9 mouse cellular contexts compared by ENCODE assay signal in genomic region chr12:29894669-29895068, GRCm38 (mm10). TPM values are rescaled to one million over a fixed set of nuclear protein-coding genes. Genes with fewer than 3 reads are reported as not detected.
DNase-seq lines count a peak whose midpoint lies in the region; ATAC-seq and TF ChIP-seq lines count a peak whose summit lies in the region.
"Had no signal": no experiment of that assay in that cellular context is flagged by ENCODE, and none has a peak within 500 bp of the region (broad histone marks: within the 10 kb centered on the region; RNA-seq: fewer than 3 reads in every experiment).

No protein-coding gene starts in this region.

- no peaks in the 10 kb centered on the region for H3K36me3 ChIP-seq in forebrain, embryonic 10.5 days (replicated peaks)
- H3K36me3 ChIP-seq in forebrain, embryonic 13.5 days (ENCODE audit: poor library complexity, severe bottlenecking) = peaks cover 41% of the 10 kb centered on the region
- H3K36me3 ChIP-seq in liver, embryonic 12.5 days = no peaks in the 10 kb centered on the region
- H3K36me3 ChIP-seq in forebrain, postnatal 0 days (ENCODE audit: insufficient read depth) = peaks cover 67% of the 10 kb centered on the region
- no peaks in the 10 kb centered on the region for H3K36me3 ChIP-seq in lung, postnatal 0 days (ENCODE audit: insufficient read depth, low read length)
- H3K36me3 ChIP-seq: liver, embryonic 13.5 days had no signal

- peak; percentile 30 for DNase-seq in forebrain, embryonic 10.5 days (ENCODE audit: extremely low spot score, low spot score)
- DNase-seq in liver = peak; percentile 7
- peak; percentile 26 for DNase-seq in adrenal gland, postnatal 25 days
- peak; percentile 54 for DNase-seq in forebrain, postnatal 0 days
- DNase-seq in lung, postnatal 0 days (ENCODE audit: low spot score) = peak; percentile 33
- DNase-seq: liver, embryonic 13.5 days had no signal

- WGBS in forebrain, embryonic 10.5 days = 21% methylated on average over 3 of the region's 3 CpGs
- WGBS in forebrain, embryonic 13.5 days = 20% methylated on average over 3 of the region's 3 CpGs
- 13% methylated on average over 3 of the region's 3 CpGs for WGBS in liver, embryonic 12.5 days (ENCODE audit: insufficient replicate concordance)
- WGBS in forebrain, postnatal 0 days = 21% methylated on average over 3 of the region's 3 CpGs
- WGBS in lung, postnatal 0 days = 19% methylated on average over 3 of the region's 3 CpGs

- no peak overlapping the region for H3K4me2 ChIP-seq in forebrain, embryonic 13.5 days
- no peak overlapping the region for H3K4me2 ChIP-seq in liver, embryonic 12.5 days
- no peak overlapping the region for H3K4me2 ChIP-seq in forebrain, postnatal 0 days (ENCODE audit: low read depth)
- no peak overlapping the region for H3K4me2 ChIP-seq in lung, postnatal 0 days (replicated peaks; ENCODE audit: low read depth, low read length)
- H3K4me2 ChIP-seq: liver, embryonic 13.5 days had no signal

- no peaks in the 10 kb centered on the region for H3K9me3 ChIP-seq in forebrain, embryonic 10.5 days
- no peaks in the 10 kb centered on the region for H3K9me3 ChIP-seq in forebrain, embryonic 13.5 days (replicated peaks)
- H3K9me3 ChIP-seq in liver, embryonic 12.5 days (replicated peaks) = no peaks in the 10 kb centered on the region
- no peaks in the 10 kb centered on the region for H3K9me3 ChIP-seq in forebrain, postnatal 0 days (ENCODE audit: low read length)
- H3K9me3 ChIP-seq in lung, postnatal 0 days (ENCODE audit: low read length) = no peaks in the 10 kb centered on the region
- H3K9me3 ChIP-seq: liver, embryonic 13.5 days had no signal

- TF ChIP-seq CTCF in forebrain, postnatal 0 days (IDR thresholded peaks at IDR 0.05; ENCODE audit: low read depth) = peak; percentile 83
- TF ChIP-seq CTCF in lung, postnatal 0 days (IDR thresholded peaks at IDR 0.05) = peak; percentile 82

- TF ChIP-seq EP300 in lung, postnatal 0 days (IDR thresholded peaks at IDR 0.05) = no peak

- no peak overlapping the region for H3K27ac ChIP-seq in forebrain, embryonic 10.5 days
- H3K27ac ChIP-seq in forebrain, embryonic 13.5 days = no peak overlapping the region
- no peak overlapping the region for H3K27ac ChIP-seq in liver, embryonic 12.5 days
- H3K27ac ChIP-seq in forebrain, postnatal 0 days (ENCODE audit: low read depth, low read length) = no peak overlapping the region; the same call in 1 of the 2 replicates
- H3K27ac ChIP-seq in lung, postnatal 0 days (ENCODE audit: low read length) = no peak overlapping the region
- H3K27ac ChIP-seq: liver, embryonic 13.5 days had no signal

- no peak overlapping the region for H3K9ac ChIP-seq in forebrain, embryonic 13.5 days
- H3K9ac ChIP-seq in liver, embryonic 12.5 days = no peak overlapping the region
- H3K9ac ChIP-seq in forebrain, postnatal 0 days = no peak overlapping the region
- H3K9ac ChIP-seq in lung, postnatal 0 days (replicated peaks; ENCODE audit: low read depth) = no peak overlapping the region
- H3K9ac ChIP-seq: liver, embryonic 13.5 days had no signal

- H3K27me3 ChIP-seq in forebrain, embryonic 10.5 days (ENCODE audit: poor library complexity, severe bottlenecking) = no peaks in the 10 kb centered on the region
- 0 out of 2 replicates have a peak, but pooled peaks cover 3% of the 10 kb centered on the region for H3K27me3 ChIP-seq in forebrain, embryonic 13.5 days
- H3K27me3 ChIP-seq in liver, embryonic 12.5 days (replicated peaks) = no peaks in the 10 kb centered on the region
- no peaks in the 10 kb centered on the region for H3K27me3 ChIP-seq in forebrain, postnatal 0 days (ENCODE audit: insufficient read depth, low read length)
- no peaks in the 10 kb centered on the region for H3K27me3 ChIP-seq in lung, postnatal 0 days (replicated peaks; ENCODE audit: insufficient read depth, low read length)
- H3K27me3 ChIP-seq: liver, embryonic 13.5 days had no signal

- no peak for ATAC-seq in forebrain, embryonic 13.5 days
- ATAC-seq in liver, embryonic 12.5 days = no peak
- ATAC-seq in forebrain, postnatal 0 days = peak; percentile 40
- ATAC-seq in lung, postnatal 0 days = no peak
- ATAC-seq in monocyte, adult 5-6 weeks (replicated peaks; ENCODE audit: insufficient number of reproducible peaks, low FRiP score, low TSS enrichment, poor library complexity, severe bottlenecking) = no peak

- H3K4me3 ChIP-seq in forebrain, embryonic 10.5 days = no peak overlapping the region
- no peak overlapping the region for H3K4me3 ChIP-seq in forebrain, embryonic 13.5 days
- no peak overlapping the region for H3K4me3 ChIP-seq in liver, embryonic 12.5 days
- H3K4me3 ChIP-seq in forebrain, postnatal 0 days (ENCODE audit: low read depth, low read length) = no peak overlapping the region
- H3K4me3 ChIP-seq in lung, postnatal 0 days (ENCODE audit: low read depth, low read length) = no peak overlapping the region
- H3K4me3 ChIP-seq: liver, embryonic 13.5 days had no signal

- H3K4me1 ChIP-seq in forebrain, embryonic 10.5 days = no peaks in the 10 kb centered on the region
- no peaks in the 10 kb centered on the region for H3K4me1 ChIP-seq in forebrain, embryonic 13.5 days
- no peaks in the 10 kb centered on the region for H3K4me1 ChIP-seq in liver, embryonic 12.5 days
- H3K4me1 ChIP-seq in forebrain, postnatal 0 days (ENCODE audit: insufficient read depth) = no peaks in the 10 kb centered on the region
- H3K4me1 ChIP-seq in lung, postnatal 0 days (ENCODE audit: insufficient read depth, low read depth, low read length) = no peaks in the 10 kb centered on the region
- H3K4me1 ChIP-seq: liver, embryonic 13.5 days had no signal

RNA-seq across cellular contexts. Expression of gene Pxdn, which starts 42.7 kb away (rescaled TPM):
- 72.1 and 80.4 TPM in 2 replicates for polyA plus RNA-seq in forebrain, embryonic 10.5 days (2016; fragmentation: Nextera tagmentation; extraction: Ambion mirVana)
- polyA plus RNA-seq in forebrain, embryonic 13.5 days (2015; fragmentation: Nextera tagmentation; extraction: Ambion mirVana) = 30.6 and 37.8 TPM in 2 replicates
- polyA plus RNA-seq in liver, embryonic 12.5 days (2016; fragmentation: Nextera tagmentation; extraction: Ambion mirVana) = 13.9 and 14.6 TPM in 2 replicates
- total RNA-seq in adrenal gland, postnatal 25 days (2021) = 91.9 and 104 TPM in 2 replicates
- 50.5 and 67.5 TPM in 2 replicates for total RNA-seq in forebrain, postnatal 0 days (2014; rRNA removed)
- polyA plus RNA-seq in forebrain, postnatal 0 days (2015; fragmentation: Nextera tagmentation; extraction: Ambion mirVana) = 10.0 and 12.5 TPM in 2 replicates
- 56.1 and 66.0 TPM in 2 replicates for polyA plus RNA-seq in lung, postnatal 0 days (2015; fragmentation: Nextera tagmentation; extraction: Ambion mirVana)
- not detected in 3 replicates for total RNA-seq in monocyte, adult 5-6 weeks (2017)
